Mouse (Mus musculus) forebrain, embryonic 11.5 days (tissue): ENCODE results near the gene Arl8a. TPM values are rescaled to one million over a fixed set of nuclear protein-coding genes. Genes with fewer than 3 reads are reported as not detected.

ENCODE experiments used
- ATAC-seq: fragments of 200-750 bp; cut with Nextera tagmentation; replicated peaks from 2 replicates; pipeline ENCODE4 v1.8.0; 2017; ENCODE audit warnings: moderate TSS enrichment; ENCODE audit not compliant: low FRiP score
- DNase-seq: peaks from one replicate; pipeline ENCODE4 v3.0.0-alpha.2; 2017; ENCODE audit warnings: low spot score
- H3K27ac ChIP-seq: fragments of 300-500 bp; sonication (generic); 2 replicates; pipeline ENCODE4 v1.5.1; 2014; ENCODE audit warnings: low read depth, low read length
- H3K27me3 ChIP-seq: fragments of 300-500 bp; sonication (generic); 2 replicates; pipeline ENCODE4 v1.6.1; 2014; ENCODE audit warnings: mild to moderate bottlenecking, low read length, mixed read lengths; ENCODE audit not compliant: control insufficient read depth, insufficient read depth
- H3K36me3 ChIP-seq: fragments of 300-500 bp; sonication (generic); 2 replicates; pipeline ENCODE4 v1.6.1; 2014; ENCODE audit warnings: mild to moderate bottlenecking, low read length, moderate library complexity, mixed read lengths; ENCODE audit not compliant: control insufficient read depth, insufficient read depth
- H3K4me1 ChIP-seq: fragments of 300-500 bp; sonication (generic); replicated peaks from 2 replicates; pipeline ENCODE4 v1.6.1; 2014; ENCODE audit warnings: low read length, mixed read lengths; ENCODE audit not compliant: control insufficient read depth, insufficient read depth
- H3K4me2 ChIP-seq: fragments of 300-500 bp; sonication (generic); 2 replicates; pipeline ENCODE4 v1.6.1; 2014; ENCODE audit warnings: low read depth, mild to moderate bottlenecking, low read length, moderate library complexity, mixed read lengths; ENCODE audit not compliant: severe bottlenecking
- H3K4me3 ChIP-seq: fragments of 300-500 bp; sonication (generic); 2 replicates; pipeline ENCODE4 v1.5.1; 2014; ENCODE audit warnings: low read depth, low read length
- H3K9ac ChIP-seq: fragments of 300-500 bp; sonication (generic); 2 replicates; pipeline ENCODE4 v1.6.1; 2014; ENCODE audit warnings: low read length
- H3K9me3 ChIP-seq: fragments of 300-500 bp; sonication (generic); 2 replicates; pipeline ENCODE4 v1.6.1; 2016; ENCODE audit warnings: low read length, mixed read lengths; ENCODE audit not compliant: control insufficient read depth
- WGBS: fragments of 180-500 bp; shearing (Covaris S2); extraction: QIAGEN DNeasy Blood & Tissue Kit; methylation state at CpG from one replicate; pipeline ENCODE4 v1.1.7; 2014; 5-methylcytosine and 5-hydroxymethylcytosine counted together
- polyA plus RNA-seq: library from polyadenylated mRNA; unstranded; fragments of >200 nt; fragmentation: Nextera tagmentation; extraction: Ambion mirVana; gene quantifications from 2 replicates; pipeline ENCODE4 v1.2.1, GENCODE M21; 2014

Arl8a gene
- polyA plus RNA-seq, 1 experiment from 2014 or later = 67.9 TPM

- Histone ChIP-seq H3K27me3 (no peaks in the 10 kb centered on the region), H3K4me3 (no peak overlapping the region), H3K9ac (no peak overlapping the region), H3K36me3 (no peaks in the 10 kb centered on the region), H3K9me3 (no peaks in the 10 kb centered on the region), H3K27ac (no peak overlapping the region), H3K4me1 (no peaks in the 10 kb centered on the region), H3K4me2 (no peak overlapping the region)
- ATAC-seq = no peak
- 75% methylated on average over 2 of the region's 2 CpGs for WGBS
- DNase-seq = peak; percentile 42
Observed at GRCm38 (mm10) chr1:135139906-135140305, 6.7 kb upstream of the Arl8a start.

DNA sequence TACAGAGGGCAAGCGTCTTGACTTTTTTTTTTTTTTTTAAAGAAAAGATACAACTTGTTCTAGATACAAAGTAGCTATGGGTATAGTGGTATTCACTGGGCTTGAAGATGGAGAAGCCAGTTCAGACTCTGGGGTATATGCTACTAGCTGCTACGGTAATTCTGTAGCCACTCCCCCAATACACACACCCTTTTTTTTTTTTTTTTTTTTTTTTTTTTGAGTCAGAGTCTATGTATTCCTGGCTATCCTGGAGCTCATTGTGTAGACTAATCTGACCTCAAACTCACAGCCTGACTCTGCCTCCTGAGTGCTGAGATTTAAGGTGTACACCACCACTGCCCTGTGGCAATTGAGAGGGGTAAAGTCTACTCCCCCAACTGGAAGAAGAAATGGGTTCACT lies 4.2 kb upstream of the Arl8a start:
- Histone ChIP-seq H3K4me2 (no peak overlapping the region), H3K4me3 (no peak overlapping the region), H3K9me3 (no peaks in the 10 kb centered on the region), H3K36me3 (no peaks in the 10 kb centered on the region), H3K27me3 (no peaks in the 10 kb centered on the region), H3K27ac (no peak overlapping the region), H3K4me1 (no peaks in the 10 kb centered on the region), H3K9ac (no peak overlapping the region)
- no peak for DNase-seq
- ATAC-seq = no peak
- WGBS = 73% methylated on average over 2 of the region's 2 CpGs

DNA sequence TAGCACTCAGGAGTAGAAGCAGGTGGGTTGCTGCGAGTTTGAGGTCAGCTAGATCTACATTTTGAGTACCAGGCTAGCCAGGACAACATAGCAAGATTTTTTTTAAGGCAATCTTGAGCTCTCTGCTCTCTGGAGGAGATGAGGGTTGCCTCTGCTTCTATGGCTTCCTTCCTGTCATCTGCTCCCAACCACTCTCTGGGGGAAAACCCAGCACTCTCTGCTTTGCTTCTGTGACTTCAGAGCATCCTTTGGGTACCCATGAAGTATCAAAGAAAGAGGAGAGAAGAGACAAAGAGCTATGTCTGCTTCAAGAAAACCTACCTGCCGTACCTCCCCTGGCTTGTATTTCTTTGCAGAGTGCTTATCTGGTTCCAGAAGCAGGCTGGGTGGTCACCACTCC lies 2.7 kb upstream of the Arl8a start:
- no peak overlapping the region for H3K9ac ChIP-seq
- no peak overlapping the region for H3K4me2 ChIP-seq
- no peak overlapping the region for H3K27ac ChIP-seq
- no peaks in the 10 kb centered on the region for H3K9me3 ChIP-seq
- no peaks in the 10 kb centered on the region for H3K36me3 ChIP-seq
- no peak overlapping the region for H3K4me3 ChIP-seq
- DNase-seq (no peak), ATAC-seq (no peak)
- H3K27me3 ChIP-seq = no peaks in the 10 kb centered on the region
- H3K4me1 ChIP-seq = peaks cover 7% of the 10 kb centered on the region; the same call in 1 of the 2 replicates
- 88% methylated on average over 2 of the region's 2 CpGs for WGBS

DNA sequence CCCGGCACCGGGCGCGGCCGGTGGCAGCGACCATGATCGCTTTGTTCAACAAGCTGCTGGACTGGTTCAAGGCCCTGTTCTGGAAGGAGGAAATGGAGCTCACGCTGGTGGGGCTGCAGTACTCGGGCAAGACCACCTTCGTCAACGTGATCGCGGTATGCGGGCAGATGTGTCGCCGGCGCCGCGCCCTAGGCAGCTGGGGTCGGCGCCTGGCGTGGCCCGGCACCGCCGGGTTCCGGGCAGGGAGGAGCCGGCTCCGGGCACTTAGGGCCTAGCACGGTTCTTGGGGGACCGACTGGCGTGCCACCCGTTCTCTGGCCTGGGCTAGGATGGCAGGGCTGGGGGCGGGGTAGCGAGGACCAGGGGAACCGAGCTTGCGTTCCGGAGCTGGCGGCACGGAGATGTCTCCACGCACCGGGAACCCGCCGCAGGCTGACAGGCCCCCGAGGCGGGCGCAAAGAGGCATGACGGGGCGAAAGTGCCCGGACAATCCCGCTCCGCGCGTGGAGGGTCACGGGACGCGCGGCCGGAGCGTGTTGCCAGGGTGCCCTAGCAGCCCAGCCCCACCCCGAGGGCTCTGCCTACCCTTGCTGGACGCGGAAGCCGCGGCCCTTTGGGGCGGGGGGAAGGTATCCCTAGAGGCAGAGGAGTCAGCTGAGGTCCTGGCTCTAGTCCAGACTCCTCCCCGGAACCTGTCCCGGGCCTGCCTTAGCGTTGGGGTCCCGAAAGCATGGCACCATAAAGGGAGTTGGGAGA lies 500 bp downstream of the Arl8a start:
- DNase-seq = peak; percentile 81
- H3K9me3 ChIP-seq = no peaks in the 10 kb centered on the region
- peak overlapping the region; percentile 74 for H3K27ac ChIP-seq
- under 1% methylated on average over 69 of the region's 69 CpGs for WGBS
- H3K4me1 ChIP-seq = peaks cover 7% of the 10 kb centered on the region; the same call in 1 of the 2 replicates
- no peaks in the 10 kb centered on the region for H3K27me3 ChIP-seq
- peak overlapping the region; percentile 95 for H3K9ac ChIP-seq
- ATAC-seq = peak; percentile 71
- peak overlapping the region; percentile 86 for H3K4me2 ChIP-seq
- H3K36me3 ChIP-seq = no peaks in the 10 kb centered on the region
- peak overlapping the region; percentile 93 for H3K4me3 ChIP-seq

GRCm38 (mm10) chr1:135147702-135148058 lies 1.1 kb downstream of the Arl8a start:
- ATAC-seq (no peak), DNase-seq (no peak)
- Histone ChIP-seq H3K36me3 (no peaks in the 10 kb centered on the region), H3K4me2 (peak overlapping the region; percentile 86), H3K27me3 (no peaks in the 10 kb centered on the region), H3K9ac (peak overlapping the region; percentile 95), H3K4me1 (peaks cover 7% of the 10 kb centered on the region; the same call in 1 of the 2 replicates), H3K4me3 (peak overlapping the region; percentile 93), H3K27ac (no peak overlapping the region), H3K9me3 (no peaks in the 10 kb centered on the region)
- whole genome bisulfite sequencing = 0% methylated on average over 7 of the region's 7 CpGs

DNA sequence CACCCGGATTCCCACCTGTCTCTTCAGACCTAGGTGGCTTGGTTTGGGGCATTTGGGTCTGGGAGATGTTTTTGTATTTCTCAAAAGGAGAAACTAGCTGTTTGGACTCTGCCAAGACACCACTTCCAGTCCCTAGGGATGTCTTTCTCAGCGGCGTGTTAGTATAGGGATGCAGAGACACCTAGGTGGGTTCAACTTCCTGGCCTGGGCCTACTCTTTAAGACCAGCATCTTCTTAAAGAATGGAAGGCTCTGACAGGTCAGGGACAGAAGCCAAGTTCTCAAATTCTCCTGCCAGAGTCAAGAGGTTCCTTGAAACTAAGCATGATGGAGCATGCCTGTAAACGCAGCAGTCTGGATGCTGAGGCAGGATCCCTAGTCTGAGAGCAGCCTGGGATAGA lies 1.9 kb downstream of the Arl8a start:
- no peaks in the 10 kb centered on the region for H3K27me3 ChIP-seq
- WGBS = 86% methylated on average over 4 of the region's 4 CpGs

GRCm38 (mm10) chr1:135148996-135149395 lies 2.4 kb downstream of the Arl8a start:
- no peak overlapping the region for H3K4me2 ChIP-seq
- H3K4me3 ChIP-seq = no peak overlapping the region
- peaks cover 8% of the 10 kb centered on the region; the same call in 1 of the 2 replicates for H3K4me1 ChIP-seq
- no peak overlapping the region for H3K9ac ChIP-seq
- ATAC-seq = no peak
- no peaks in the 10 kb centered on the region for H3K36me3 ChIP-seq
- no peaks in the 10 kb centered on the region for H3K27me3 ChIP-seq
- no peaks in the 10 kb centered on the region for H3K9me3 ChIP-seq
- WGBS = 74% methylated on average over 5 of the region's 5 CpGs
- DNase-seq = no peak
- no peak overlapping the region for H3K27ac ChIP-seq

More for the DNA sequence above, 1.9 kb downstream of the Arl8a start:
- ATAC-seq = no peak
- Histone ChIP-seq H3K4me1 (peaks cover 7% of the 10 kb centered on the region; the same call in 1 of the 2 replicates), H3K9ac (peak overlapping the region; percentile 95), H3K9me3 (no peaks in the 10 kb centered on the region), H3K4me3 (peak overlapping the region; percentile 93), H3K27ac (no peak overlapping the region), H3K4me2 (peak overlapping the region; percentile 86), H3K36me3 (no peaks in the 10 kb centered on the region)
- DNase-seq = no peak

- Histone ChIP-seq H3K4me2 (peak overlapping the region; percentile 34), H3K9me3 (no peaks in the 10 kb centered on the region), H3K36me3 (no peaks in the 10 kb centered on the region; the same call in 1 of the 2 replicates), H3K27ac (peak overlapping the region; percentile 70; the same call in 1 of the 2 replicates), H3K4me3 (0 out of 2 replicates have a peak overlapping the region, but pooled peaks have one; percentile 14), H3K9ac (peak overlapping the region; percentile 57; the same call in 1 of the 2 replicates), H3K27me3 (no peaks in the 10 kb centered on the region), H3K4me1 (peaks cover 6% of the 10 kb centered on the region)
- DNase-seq (no peak), ATAC-seq (peak; percentile 34)
- 12% methylated on average over 11 of the region's 13 CpGs for WGBS
Observed at GRCm38 (mm10) chr1:135154011-135154410, 7.4 kb downstream of the Arl8a start.
